Mouse (Mus musculus): ENCODE results near the gene Sec14l5. TPM values are rescaled to one million over a fixed set of nuclear protein-coding genes. Genes with fewer than 3 reads are reported as not detected.
A peak's percentile ranks its signal among the peaks of the same experiment; 100 is the strongest.

Sec14l5 gene
- total RNA-seq (2021): 1 to 10 TPM; 5.1 to 6.8 TPM
- long read RNA-seq, experiment 1, partial matches to known transcripts: 1 of 5 reads
- long read RNA-seq, experiment 1, other reads (novel, unspliced or antisense): 4 of 5 reads
- long read RNA-seq, experiment 2, partial matches to known transcripts: 0 of 4 reads
- long read RNA-seq, experiment 2, other reads (novel, unspliced or antisense): 4 of 4 reads

- no peak for DNase-seq (ENCODE audit: low spot score in 2 of 2)
These were observed at the start of gene Sec14l5 for GRCm38 (mm10) chr16:5147037-5147385. Gene Sec14l5 (plus strand): TSS chr16:5147109.

DNA sequence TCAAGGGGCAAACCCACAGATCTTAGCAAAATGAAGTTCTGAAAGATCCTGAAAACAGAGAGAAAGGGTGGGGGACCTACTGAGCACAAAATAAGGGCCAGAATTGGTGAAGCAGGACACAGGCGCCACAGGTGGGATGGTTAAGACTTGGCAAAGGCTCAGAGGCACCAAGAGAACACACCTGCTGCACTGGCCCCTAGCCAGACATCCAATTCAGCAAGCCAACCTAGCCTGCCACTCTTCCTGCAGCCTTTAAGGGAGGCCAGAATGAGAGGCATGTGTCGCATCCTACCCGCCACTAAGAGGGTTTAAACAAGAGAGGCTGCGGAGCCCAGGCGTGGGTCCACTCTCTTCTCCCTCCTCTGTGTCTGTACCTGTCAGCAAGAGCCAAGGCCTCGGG lies 45.9 kb upstream of the Sec14l5 start:
- DNase-seq (ENCODE audit: low spot score in 2 of 2): no peak

DNA sequence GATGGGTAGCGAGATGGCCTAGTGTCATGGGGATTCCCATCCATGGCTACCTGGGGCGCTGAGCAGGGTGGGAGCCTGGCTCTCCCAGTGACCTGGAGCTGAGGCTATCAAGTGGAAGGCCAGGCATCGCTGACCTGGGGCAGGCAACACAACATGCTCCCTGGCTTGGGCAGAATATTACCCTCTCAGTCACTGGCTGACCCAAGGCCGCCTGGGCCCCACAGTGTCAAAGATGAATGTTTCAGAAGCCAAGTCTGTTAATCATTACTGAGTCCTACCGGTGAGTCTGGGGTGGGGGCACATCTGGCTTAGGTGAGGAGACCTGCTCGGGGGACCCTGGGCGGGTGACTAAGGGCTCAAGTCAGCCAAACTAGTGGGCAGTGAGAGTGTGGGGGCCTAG lies 37.0 kb upstream of the Sec14l5 start:
- no peak for DNase-seq (ENCODE audit: low spot score in 2 of 2)

DNA sequence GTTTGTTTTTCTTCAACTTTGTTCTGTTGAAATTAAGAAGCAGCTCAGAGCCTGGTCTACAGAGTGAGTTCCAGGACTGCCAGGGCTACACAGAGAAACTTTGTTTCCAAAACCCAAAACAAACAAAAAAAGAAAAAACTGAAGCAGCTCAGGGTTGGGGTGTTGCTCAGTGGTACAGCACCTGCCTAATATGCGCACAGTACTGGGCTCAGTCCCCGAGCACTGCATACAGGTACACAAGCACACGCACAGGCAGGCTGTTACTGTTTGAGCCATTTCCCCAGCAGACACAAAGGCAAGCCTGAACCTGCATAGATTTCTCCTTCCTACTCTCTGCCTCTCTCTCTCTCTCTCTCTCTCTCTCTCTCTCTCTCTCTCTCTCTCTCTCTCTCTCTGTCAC lies 35.9 kb upstream of the Sec14l5 start:
- no peak for DNase-seq (ENCODE audit: low spot score in 2 of 2)

- no peak for DNase-seq (ENCODE audit: low spot score in 2 of 2)
These were observed 33.8 kb upstream of the Sec14l5 start for GRCm38 (mm10) chr16:5113002-5113550.

- DNase-seq (ENCODE audit: low spot score in 2 of 2): no peak
These were observed 33.3 kb upstream of the Sec14l5 start for GRCm38 (mm10) chr16:5113582-5113981.

GRCm38 (mm10) chr16:5119385-5119784 lies 27.5 kb upstream of the Sec14l5 start:
- no peak for DNase-seq (ENCODE audit: low spot score in 2 of 2)

DNA sequence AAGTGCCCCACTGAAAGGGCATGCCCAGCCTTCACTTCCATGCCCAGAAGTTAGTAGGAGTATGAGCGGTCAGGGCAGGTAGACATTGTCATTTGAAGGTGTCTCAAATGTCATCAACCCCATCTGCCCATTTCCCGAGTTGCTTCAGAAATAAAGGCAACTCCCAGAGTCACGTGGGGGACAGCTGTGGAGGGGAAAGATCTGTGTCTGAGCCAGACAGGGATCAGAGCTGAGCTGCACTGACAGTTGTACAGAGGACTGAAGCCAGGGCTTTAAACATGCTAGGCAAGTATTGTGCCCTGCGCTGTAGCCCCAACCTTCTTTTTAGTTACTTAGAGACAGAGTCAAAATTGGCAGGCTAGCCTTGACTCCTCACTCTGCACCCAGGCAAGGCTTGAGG lies 27.1 kb upstream of the Sec14l5 start:
- no peak for DNase-seq (ENCODE audit: low spot score in 2 of 2)

DNA sequence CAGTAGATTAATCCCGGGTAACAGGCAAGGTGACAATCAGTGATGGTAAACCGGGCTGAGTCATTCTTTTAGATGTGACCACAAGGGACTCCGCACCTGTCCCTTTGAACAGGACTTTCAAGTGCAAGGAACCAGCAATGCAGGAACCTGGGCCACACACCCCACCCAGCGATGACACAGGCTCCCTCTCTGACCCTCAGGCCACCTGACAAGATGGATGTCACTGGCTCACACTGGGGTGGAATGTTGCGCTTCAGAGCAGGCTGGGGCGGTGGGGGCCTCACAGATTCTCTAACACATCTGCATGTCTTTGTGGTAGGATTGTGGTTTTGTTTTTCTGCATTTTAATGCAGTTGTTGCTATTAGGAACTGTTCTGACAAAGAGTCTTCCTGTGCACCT lies 23.4 kb upstream of the Sec14l5 start:
- no peak for DNase-seq (ENCODE audit: low spot score in 2 of 2)

GRCm38 (mm10) chr16:5130196-5130595 lies 16.7 kb upstream of the Sec14l5 start:
- DNase-seq (ENCODE audit: low spot score in 2 of 2): no peak

- DNase-seq (ENCODE audit: low spot score in 2 of 2): no peak
These were observed 16.1 kb upstream of the Sec14l5 start for GRCm38 (mm10) chr16:5130766-5131165.

DNA sequence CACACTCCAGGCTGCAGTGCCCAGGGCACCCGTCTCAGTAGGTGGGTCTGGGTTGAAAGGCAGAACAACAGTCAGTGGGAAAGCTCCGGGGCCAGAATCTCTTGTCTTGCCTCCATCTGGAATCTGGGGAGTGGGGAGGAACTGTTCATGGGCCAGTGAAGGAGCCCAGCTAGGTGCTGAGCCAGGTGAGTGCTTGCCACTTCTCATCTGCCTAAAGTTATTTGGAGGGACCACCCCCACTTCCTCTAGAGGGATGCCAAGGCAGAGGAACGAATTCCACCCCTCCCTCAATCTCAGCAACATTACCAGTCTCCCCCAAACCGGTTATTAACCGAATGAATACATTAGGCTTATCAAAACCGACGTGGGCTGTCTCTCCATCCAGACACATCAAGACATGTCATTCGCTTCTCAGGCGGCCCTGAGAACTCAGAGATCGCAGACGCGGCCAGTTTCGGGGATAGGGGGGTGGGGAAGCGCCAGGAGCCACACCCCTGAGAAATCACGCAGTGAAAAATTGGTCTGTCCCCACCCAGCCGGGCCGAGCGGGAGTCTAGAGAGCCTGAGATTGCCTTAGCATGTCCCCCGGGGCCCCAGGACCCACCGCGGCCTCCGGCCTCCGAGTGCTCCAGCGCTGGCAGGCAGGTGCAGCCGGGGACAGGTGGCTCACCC lies 15.5 kb upstream of the Sec14l5 start:
- DNase-seq (ENCODE audit: low spot score in 2 of 2): no peak

- peak in 1 of 2 experiments; percentile 18 for DNase-seq (ENCODE audit: low spot score in 2 of 2)
These were observed 14.5 kb upstream of the Sec14l5 start, which contains the start of gene Ppl for GRCm38 (mm10) chr16:5132401-5132801. Gene Ppl (minus strand): TSS chr16:5132421.

DNA sequence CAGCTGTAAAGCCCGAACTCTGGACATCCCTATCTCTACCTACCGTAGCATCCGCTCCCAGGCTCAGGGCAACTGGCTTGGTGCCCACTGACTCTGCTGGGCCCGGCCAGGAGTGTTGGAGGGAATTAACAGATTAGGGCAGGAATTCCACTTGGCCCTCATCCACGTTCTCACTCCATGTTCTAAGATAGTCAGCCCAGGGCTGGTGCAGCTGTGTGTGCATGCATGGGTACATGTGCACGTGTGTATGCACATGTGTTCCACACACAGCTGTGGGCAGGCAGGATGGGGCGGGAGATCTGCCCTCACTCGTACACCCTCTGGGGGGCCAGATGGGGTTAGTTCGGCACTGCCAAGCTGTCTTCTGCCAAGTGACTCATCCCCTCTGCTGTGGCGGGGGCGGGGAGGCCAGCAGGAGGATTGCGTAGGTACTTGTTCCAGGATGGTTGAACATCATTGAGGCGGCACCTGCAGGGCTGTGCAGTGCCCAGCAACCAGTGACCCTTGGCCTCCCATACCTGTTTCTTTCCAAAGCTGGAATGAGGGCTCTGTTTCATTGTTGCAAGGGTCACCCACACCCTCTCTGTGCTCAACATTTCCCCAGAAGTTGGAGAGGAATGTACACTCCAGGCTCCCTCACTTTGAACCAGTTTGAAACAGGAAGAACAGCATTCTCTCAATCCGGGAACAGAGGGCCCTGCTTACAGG lies 12.1 kb upstream of the Sec14l5 start:
- DNase-seq (ENCODE audit: low spot score in 2 of 2): peak; percentile 59 to 72

- DNase-seq (ENCODE audit: low spot score in 2 of 2): no peak
These were observed 11.2 kb upstream of the Sec14l5 start for GRCm38 (mm10) chr16:5135551-5136261.

- no peak for DNase-seq (ENCODE audit: low spot score in 2 of 2)
These were observed 10.4 kb upstream of the Sec14l5 start for GRCm38 (mm10) chr16:5136505-5136904.

DNA sequence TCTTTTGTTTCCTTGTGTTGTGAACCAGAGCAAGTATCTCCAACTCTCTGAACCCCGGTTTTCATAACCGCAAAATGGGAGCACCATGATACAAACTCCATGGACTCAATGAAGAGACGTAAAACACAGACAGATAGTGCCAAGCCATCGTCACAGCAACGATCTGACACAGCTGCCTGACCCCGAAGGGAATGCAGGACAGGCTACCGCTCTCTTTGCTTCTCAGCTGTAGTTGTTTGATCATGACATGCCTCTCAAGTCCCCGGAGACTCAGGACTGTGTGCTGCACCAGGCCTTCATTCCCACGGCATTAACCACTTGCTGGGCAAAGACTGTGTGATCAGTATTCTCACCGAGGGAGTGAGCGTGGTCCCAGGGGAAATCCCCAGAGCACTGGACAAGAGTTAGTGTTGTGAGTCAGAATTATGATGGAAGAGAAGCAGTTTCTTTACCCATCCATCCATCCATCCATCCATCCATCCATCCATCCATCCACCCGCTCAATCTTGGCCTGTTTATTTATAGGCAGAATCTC lies 9.8 kb upstream of the Sec14l5 start:
- no peak for DNase-seq (ENCODE audit: low spot score in 2 of 2)

DNA sequence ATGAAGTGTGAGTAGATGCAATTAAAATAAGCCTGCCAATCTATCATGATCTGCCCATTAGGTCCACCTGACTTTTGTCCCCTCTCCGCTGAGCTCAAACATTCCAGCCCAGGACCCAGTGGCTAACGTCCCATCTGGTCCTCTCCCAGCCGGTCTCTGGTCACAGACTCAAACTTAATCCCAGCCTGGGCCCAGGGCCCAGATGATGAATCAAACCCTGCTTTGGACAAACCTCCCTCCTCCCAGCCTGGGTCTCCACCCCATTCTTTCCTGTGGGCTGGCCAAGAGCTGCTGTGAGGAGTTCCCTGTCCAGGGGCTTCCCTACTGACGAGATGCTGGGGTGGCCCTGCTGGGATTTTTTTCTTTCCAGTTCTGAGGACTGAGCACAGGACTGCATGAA lies 7.2 kb upstream of the Sec14l5 start:
- no peak for DNase-seq (ENCODE audit: low spot score in 2 of 2)

GRCm38 (mm10) chr16:5145570-5145969 lies 1.3 kb upstream of the Sec14l5 start:
- DNase-seq (ENCODE audit: low spot score in 2 of 2): peak; percentile 69 to 83

DNA sequence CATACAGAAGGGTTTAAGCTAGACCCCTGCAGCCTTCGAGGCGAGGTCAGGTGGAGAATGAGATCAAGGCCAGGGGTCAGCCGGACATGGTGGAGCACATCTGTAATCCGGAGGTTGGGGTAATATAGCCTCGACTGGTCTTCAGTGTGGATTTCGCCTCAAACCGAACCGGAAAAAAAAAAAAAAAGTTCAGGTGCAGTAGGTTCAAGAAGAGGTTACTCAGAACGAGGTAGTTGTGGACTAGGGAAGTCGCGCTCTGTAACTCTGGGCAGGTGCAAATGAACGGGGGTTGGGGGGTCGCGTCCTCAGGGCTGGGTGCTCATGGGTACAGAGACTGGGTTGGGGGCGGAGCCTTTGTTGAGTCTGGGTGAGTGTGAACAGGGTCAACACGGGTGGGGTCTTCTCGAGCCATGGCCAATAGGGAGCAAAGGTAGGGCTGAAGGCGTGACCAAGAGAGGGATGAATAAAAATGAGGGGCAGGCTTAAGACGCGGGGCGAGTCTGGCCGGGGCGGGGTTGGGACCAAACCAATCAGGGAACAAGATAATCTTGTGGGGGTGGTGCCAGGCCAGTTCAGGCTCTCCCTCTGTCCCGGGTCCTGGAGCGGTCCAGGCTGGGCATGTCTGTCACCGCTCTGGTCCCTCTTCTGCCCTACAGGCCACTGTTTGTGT lies 407 bp upstream of the Sec14l5 start:
- peak; percentile 42 to 53 for DNase-seq (ENCODE audit: low spot score in 2 of 2)

DNA sequence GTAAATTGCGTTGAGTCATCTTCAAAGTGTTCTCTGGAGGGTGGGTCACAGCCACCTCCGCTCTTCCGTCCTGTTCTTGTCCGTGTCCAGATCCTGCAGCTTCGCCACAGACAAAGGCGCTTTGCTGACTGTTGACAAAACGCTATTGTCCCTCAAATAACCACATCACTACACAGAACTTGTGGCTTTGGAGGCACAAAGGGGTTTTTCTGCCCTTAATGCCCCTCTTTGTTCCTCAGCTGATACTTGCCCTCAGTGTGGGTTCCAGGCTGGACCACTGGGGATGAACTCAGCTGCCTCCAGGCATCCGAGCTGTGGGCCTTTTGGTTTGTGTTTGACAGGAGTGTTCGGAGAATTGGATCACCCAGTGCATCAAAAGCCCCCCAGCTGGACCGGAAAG lies 3.6 kb downstream of the Sec14l5 start:
- no peak for DNase-seq (ENCODE audit: low spot score in 2 of 2)

Data from left cerebral cortex, adult 18-20 months (tissue).